8 mouse cellular contexts compared by ENCODE assay signal in the genomic region with DNA sequence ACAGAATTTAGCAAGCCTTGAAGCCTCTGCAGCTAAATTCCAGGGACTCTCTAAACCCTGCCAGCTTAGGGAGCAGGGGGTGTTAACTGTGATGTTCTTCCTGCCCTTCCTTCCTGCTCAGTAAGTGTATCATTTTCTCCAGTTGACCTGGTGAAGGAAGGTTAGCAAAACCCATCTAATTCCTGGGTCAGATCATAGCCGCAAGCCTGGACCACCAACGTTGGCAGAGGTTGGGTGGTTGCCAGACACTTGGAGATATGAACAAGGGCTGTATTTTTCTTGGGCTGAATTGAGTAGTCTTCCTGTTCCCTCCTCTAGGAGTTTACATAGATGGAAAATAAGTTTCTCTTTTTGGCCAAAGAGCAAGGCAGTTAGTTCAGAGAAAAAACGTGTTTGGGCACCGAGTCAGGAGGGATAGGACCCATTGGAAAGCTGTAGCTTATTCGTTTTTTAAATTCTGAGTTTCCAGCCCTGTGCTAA.
DNase-seq lines count a peak whose midpoint lies in the region; ATAC-seq and TF ChIP-seq lines count a peak whose summit lies in the region.

No protein-coding gene starts in this region.

- no peak overlapping the region for H3K4me3 ChIP-seq in hindbrain, embryonic 10.5 days
- H3K4me3 ChIP-seq in hindbrain, embryonic 11.5 days (ENCODE audit: low read depth, low read length): no peak overlapping the region
- H3K4me3 ChIP-seq in heart, adult 2 months: no peak overlapping the region
- no peak overlapping the region for H3K4me3 ChIP-seq in stomach, embryonic 14.5 days (ENCODE audit: low read depth, low read length)

- ATAC-seq in hindbrain, embryonic 11.5 days (ENCODE audit: low FRiP score): no peak
- ATAC-seq in stomach, embryonic 14.5 days (ENCODE audit: insufficient number of reproducible peaks, insufficient read depth, low FRiP score, low read depth): 0 out of 2 replicates have a peak, but pooled peaks have one; percentile 18
- no peak for ATAC-seq in CD4-positive, CD25-positive, alpha-beta regulatory T cell, adult 4 months

- no peak for TF ChIP-seq POLR2A in heart, adult 2 months (IDR thresholded peaks at IDR 0.05; ENCODE audit: insufficient read depth, low read depth, low read length)

- H3K27me3 ChIP-seq in hindbrain, embryonic 10.5 days (ENCODE audit: insufficient read depth, poor library complexity, severe bottlenecking): no peaks in the 10 kb centered on the region
- no peaks in the 10 kb centered on the region for H3K27me3 ChIP-seq in hindbrain, embryonic 11.5 days (ENCODE audit: control insufficient read depth, insufficient read depth, low read length)
- H3K27me3 ChIP-seq in heart, adult 2 months (ENCODE audit: control insufficient read depth, insufficient read depth, low read length): 0 out of 2 replicates have a peak, but pooled peaks cover 1% of the 10 kb centered on the region
- no peaks in the 10 kb centered on the region for H3K27me3 ChIP-seq in stomach, embryonic 14.5 days (ENCODE audit: control insufficient read depth, insufficient read depth, low read length)

- WGBS in hindbrain, embryonic 10.5 days: 50% methylated on average over 5 of the region's 5 CpGs
- WGBS in hindbrain, embryonic 11.5 days: 35% methylated on average over 5 of the region's 5 CpGs
- WGBS in heart, adult 2 months: 16% methylated on average over 5 of the region's 5 CpGs
- 13% methylated on average over 5 of the region's 5 CpGs for WGBS in stomach, embryonic 14.5 days

- DNase-seq in hindbrain, embryonic 10.5 days (ENCODE audit: low spot score): peak; percentile 28
- DNase-seq in hindbrain, embryonic 11.5 days (ENCODE audit: low spot score): no peak
- peak; percentile 14 for DNase-seq in brain, adult 2 months (ENCODE audit: low read depth, low spot score)
- peak; percentile 15 to 20 for DNase-seq in heart, adult 2 months
- DNase-seq in kidney, postnatal 25 days: peak; percentile 39 to 47
- no peak for DNase-seq in thymus, postnatal 0 days (ENCODE audit: low spot score)

- no peak for TF ChIP-seq EP300 in heart, adult 2 months (IDR thresholded peaks at IDR 0.05; ENCODE audit: insufficient read depth, low read depth, low read length)

- H3K27ac ChIP-seq in hindbrain, embryonic 10.5 days: no peak overlapping the region
- no peak overlapping the region for H3K27ac ChIP-seq in hindbrain, embryonic 11.5 days (ENCODE audit: low read depth, low read length)
- no peak overlapping the region for H3K27ac ChIP-seq in heart, adult 2 months
- H3K27ac ChIP-seq in stomach, embryonic 14.5 days (ENCODE audit: low read length): 0 out of 2 replicates have a peak overlapping the region, but pooled peaks have one; percentile 7

- intact Hi-C loops in heart, adult 2 months (cut with DNase I): no loop called here

- no peak overlapping the region for H3K4me2 ChIP-seq in hindbrain, embryonic 11.5 days (replicated peaks; ENCODE audit: low read depth, low read length)
- no peak overlapping the region; the same call in 1 of the 2 replicates for H3K4me2 ChIP-seq in stomach, embryonic 14.5 days (replicated peaks; ENCODE audit: low read depth, low read length)

- H3K79me2 ChIP-seq in heart, adult 2 months (replicated peaks; ENCODE audit: control insufficient read depth, insufficient read depth, low read length): no peaks in the 10 kb centered on the region

- TF ChIP-seq CTCF in heart, adult 2 months (IDR thresholded peaks at IDR 0.05): no peak

- H3K9me3 ChIP-seq in hindbrain, embryonic 10.5 days: no peaks in the 10 kb centered on the region
- H3K9me3 ChIP-seq in hindbrain, embryonic 11.5 days (ENCODE audit: control insufficient read depth, low read length): no peaks in the 10 kb centered on the region
- no peaks in the 10 kb centered on the region for H3K9me3 ChIP-seq in stomach, embryonic 14.5 days (ENCODE audit: control insufficient read depth, low read depth, low read length)

- no peaks in the 10 kb centered on the region for H3K36me3 ChIP-seq in hindbrain, embryonic 10.5 days
- H3K36me3 ChIP-seq in hindbrain, embryonic 11.5 days (ENCODE audit: control insufficient read depth, insufficient read depth, low read length): no peaks in the 10 kb centered on the region
- no peaks in the 10 kb centered on the region for H3K36me3 ChIP-seq in heart, adult 2 months (ENCODE audit: control insufficient read depth, insufficient read depth, low read length)
- H3K36me3 ChIP-seq in stomach, embryonic 14.5 days (ENCODE audit: control insufficient read depth, insufficient read depth, low read length): no peaks in the 10 kb centered on the region

- H3K4me1 ChIP-seq in hindbrain, embryonic 10.5 days (replicated peaks): peaks cover 53% of the 10 kb centered on the region
- no peaks in the 10 kb centered on the region for H3K4me1 ChIP-seq in hindbrain, embryonic 11.5 days (replicated peaks; ENCODE audit: control insufficient read depth, insufficient read depth, low read length)
- peaks cover 1% of the 10 kb centered on the region; the same call in 1 of the 2 replicates for H3K4me1 ChIP-seq in heart, adult 2 months (ENCODE audit: control insufficient read depth, insufficient read depth, low read length)
- H3K4me1 ChIP-seq in stomach, embryonic 14.5 days (ENCODE audit: control insufficient read depth, insufficient read depth, low read length): peaks cover 12% of the 10 kb centered on the region

- H3K9ac ChIP-seq in hindbrain, embryonic 11.5 days (ENCODE audit: low read depth, low read length): no peak overlapping the region
- no peak overlapping the region for H3K9ac ChIP-seq in heart, adult 2 months (ENCODE audit: low read depth, low read length)
- no peak overlapping the region for H3K9ac ChIP-seq in stomach, embryonic 14.5 days (replicated peaks; ENCODE audit: low read depth, low read length)

Comparison
In these comparisons a context has a peak if more than half of its experiments do, and no peak if none do; other contexts are left out.
1. DNase-seq: peak in hindbrain, embryonic 10.5 days (single experiment), brain, adult 2 months (single experiment), heart, adult 2 months (2 of 2) and kidney, postnatal 25 days (2 of 2); none in hindbrain, embryonic 11.5 days (single experiment) and thymus, postnatal 0 days (single experiment).